Mouse (Mus musculus): ENCODE data around the gene Slc25a30. TPM values are rescaled to one million over a fixed set of nuclear protein-coding genes. Genes with fewer than 3 reads are reported as not detected.
"Not testable (repeated sequence)": the region's sequence is repeated elsewhere in the genome, so short reads cannot be mapped to it uniquely, and the experiment has no call there.

The Slc25a30 gene
- total RNA-seq (2021) = 10 to 100 TPM; 11.0 to 15.5 TPM

GRCm38 (mm10) chr14:75786868-75787793 is at the start of gene Slc25a30:
Gene Slc25a30, minus strand, starts transcription at chr14:75787037.
- DNase-seq = peak; percentile 96 to 97
- intact Hi-C loops (cut with DNase I) = loop anchor here (1.0 kb wide), 1 partner anchor 42 kb away; no protein-coding TSS in a partner anchor

GRCm38 (mm10) chr14:75836579-75836978 is 49.7 kb upstream of the Slc25a30 start:
- no peak for DNase-seq
- intact Hi-C loops (cut with DNase I) = no loop called here

GRCm38 (mm10) chr14:75834739-75835381 is 48.0 kb upstream of the Slc25a30 start:
- intact Hi-C loops (cut with DNase I) = no loop called here
- DNase-seq = no peak

- DNase-seq = peak; percentile 71 to 81
- intact Hi-C loops (cut with DNase I) = no loop called here
Observed at GRCm38 (mm10) chr14:75834251-75834738, 47.5 kb upstream of the Slc25a30 start.

GRCm38 (mm10) chr14:75833546-75834250 is 46.9 kb upstream of the Slc25a30 start:
- intact Hi-C loops (cut with DNase I) = no loop called here
- DNase-seq = peak; percentile 32 to 80

GRCm38 (mm10) chr14:75832982-75833381 is 46.1 kb upstream of the Slc25a30 start:
- intact Hi-C loops (cut with DNase I) = no loop called here
- no peak for DNase-seq

GRCm38 (mm10) chr14:75832031-75832430 is 45.2 kb upstream of the Slc25a30 start:
- intact Hi-C loops (cut with DNase I) = no loop called here
- no peak for DNase-seq

- intact Hi-C loops (cut with DNase I) = loop anchor here (1.0 kb wide), 2 partner anchors 43 to 61 kb away; partner anchors contain the start of gene Slc25a30
- DNase-seq = not testable (repeated sequence)
Observed at GRCm38 (mm10) chr14:75829817-75830216, 43.0 kb upstream of the Slc25a30 start.

GRCm38 (mm10) chr14:75828866-75829806 is 42.3 kb upstream of the Slc25a30 start:
- intact Hi-C loops (cut with DNase I) = loop anchor here (1.0 kb wide), 2 partner anchors 42 to 60 kb away; partner anchors contain the start of gene Slc25a30
- peak; percentile 91 to 92 for DNase-seq

- intact Hi-C loops (cut with DNase I) = no loop called here
- no peak for DNase-seq
Observed at GRCm38 (mm10) chr14:75828221-75828620, 41.4 kb upstream of the Slc25a30 start.

- DNase-seq = no peak
- intact Hi-C loops (cut with DNase I) = no loop called here
Observed at GRCm38 (mm10) chr14:75826851-75827410, 40.1 kb upstream of the Slc25a30 start.

- intact Hi-C loops (cut with DNase I) = no loop called here
- DNase-seq = peak; percentile 45 to 50
Observed at GRCm38 (mm10) chr14:75820007-75820406, 33.2 kb upstream of the Slc25a30 start.

GRCm38 (mm10) chr14:75819341-75819740 is 32.5 kb upstream of the Slc25a30 start:
- intact Hi-C loops (cut with DNase I) = no loop called here
- DNase-seq = no peak

- intact Hi-C loops (cut with DNase I) = no loop called here
- no peak for DNase-seq
Observed at GRCm38 (mm10) chr14:75818528-75818927, 31.7 kb upstream of the Slc25a30 start.

- DNase-seq = no peak
- intact Hi-C loops (cut with DNase I) = no loop called here
Observed at GRCm38 (mm10) chr14:75809931-75810330, 23.1 kb upstream of the Slc25a30 start.

GRCm38 (mm10) chr14:75807800-75808199 is 21.0 kb upstream of the Slc25a30 start:
- DNase-seq = peak; percentile 64 to 68
- intact Hi-C loops (cut with DNase I) = no loop called here

GRCm38 (mm10) chr14:75797769-75798386 is 11.0 kb upstream of the Slc25a30 start:
- intact Hi-C loops (cut with DNase I) = no loop called here

GRCm38 (mm10) chr14:75795918-75796317 is 9.1 kb upstream of the Slc25a30 start:
- DNase-seq = no peak
- intact Hi-C loops (cut with DNase I) = no loop called here

More at GRCm38 (mm10) chr14:75797769-75798386, 11.0 kb upstream of the Slc25a30 start:
- no peak for DNase-seq

GRCm38 (mm10) chr14:75794726-75795125 is 7.9 kb upstream of the Slc25a30 start:
- intact Hi-C loops (cut with DNase I) = no loop called here

More at GRCm38 (mm10) chr14:75794726-75795125, 7.9 kb upstream of the Slc25a30 start:
- no peak for DNase-seq

All from heart, postnatal 36 days (tissue).